Mouse (Mus musculus) testis, postnatal 14 days (tissue): ENCODE data around the gene Paf1.

Experiments
- DNase-seq: peaks from one replicate; pipeline ENCODE4 v3.0.0; 2021; ENCODE audit warnings: low spot score

The Paf1 gene

DNA sequence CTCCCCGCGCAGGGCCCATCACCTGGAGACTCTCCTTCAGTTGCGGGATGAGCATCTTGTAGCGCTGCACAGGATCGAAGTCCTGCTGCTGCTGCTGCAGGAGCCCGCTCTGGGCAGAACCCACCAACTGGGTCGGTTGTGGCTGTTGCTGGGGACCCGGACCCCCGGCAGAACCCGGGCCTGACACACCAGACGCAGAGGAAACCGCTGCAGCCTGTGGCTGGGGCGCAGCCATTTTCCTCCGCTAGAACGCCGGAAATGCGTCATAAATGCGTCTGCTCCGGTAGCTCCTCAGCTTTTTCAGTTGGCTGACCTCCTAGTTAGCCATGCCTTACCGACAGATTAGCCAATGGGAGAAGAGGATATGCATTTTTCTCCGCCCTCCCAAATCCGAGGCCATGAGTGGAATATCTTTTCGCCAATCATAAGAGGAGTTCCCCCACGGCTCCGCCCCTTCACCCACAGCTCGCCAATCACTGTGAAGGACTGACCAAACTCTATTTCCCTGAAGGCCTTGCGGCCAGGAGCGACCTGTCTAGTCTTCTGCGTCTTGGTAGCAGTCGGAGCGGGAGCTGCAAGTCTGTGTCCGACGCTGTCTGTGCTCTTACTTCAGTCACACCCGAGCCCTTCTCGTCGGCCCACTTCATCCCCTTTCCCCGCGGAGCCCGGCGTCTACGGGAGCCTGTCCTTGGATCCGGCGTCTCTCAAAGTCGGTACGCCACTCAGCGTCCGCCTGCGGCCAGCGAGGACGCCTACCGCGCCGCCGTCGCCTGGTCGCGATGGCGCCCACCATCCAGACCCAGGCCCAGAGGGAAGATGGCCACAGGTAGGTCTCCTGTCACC, at the start of gene Paf1, which contains the start of gene Med29:
Gene Paf1 (plus strand): TSS at position 523 of the 843 bp plus-strand sequence.
Gene Med29 (minus strand): TSS at position 280 of the 843 bp plus-strand sequence.
- peak; percentile 99 for DNase-seq

DNA sequence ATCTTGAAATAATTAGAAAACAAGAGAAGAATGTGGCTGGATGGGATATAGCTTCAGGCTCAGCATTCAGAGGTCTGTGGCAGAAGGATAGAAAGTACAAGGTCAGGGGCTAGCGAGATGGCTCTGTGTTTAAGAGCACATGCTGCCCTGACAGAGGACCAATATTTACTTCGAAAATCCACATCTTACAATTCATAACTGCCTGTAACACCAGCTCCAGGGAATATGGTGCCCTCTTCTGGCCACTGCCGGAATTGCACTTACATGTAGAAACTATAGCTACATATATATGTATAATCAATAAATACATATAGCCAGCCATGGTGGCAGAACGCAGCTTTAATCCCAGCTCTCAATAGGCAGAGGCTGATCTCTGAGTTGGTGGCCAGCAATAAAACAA, 48.1 kb upstream of the Paf1 start:
- no peak for DNase-seq

DNA sequence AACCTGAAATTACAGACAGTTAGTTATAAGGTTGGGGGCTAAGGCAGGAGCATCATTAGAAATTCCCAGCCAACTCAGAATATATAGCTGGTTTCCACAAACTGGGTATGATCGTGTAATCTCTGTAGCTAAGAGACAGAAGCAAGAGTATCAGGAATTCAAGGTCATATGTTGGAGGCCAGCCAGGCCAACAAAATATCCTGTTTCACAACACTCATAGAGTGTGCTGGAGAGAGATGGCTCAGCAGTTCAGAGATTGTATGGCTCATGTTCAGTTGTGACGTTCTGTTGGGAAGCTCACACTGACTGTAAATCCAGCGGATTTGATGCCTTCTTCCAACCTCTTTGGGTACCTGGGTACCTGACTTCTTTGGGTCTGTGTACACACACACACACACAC, 45.0 kb upstream of the Paf1 start:
- peak; percentile 49 for DNase-seq

DNA sequence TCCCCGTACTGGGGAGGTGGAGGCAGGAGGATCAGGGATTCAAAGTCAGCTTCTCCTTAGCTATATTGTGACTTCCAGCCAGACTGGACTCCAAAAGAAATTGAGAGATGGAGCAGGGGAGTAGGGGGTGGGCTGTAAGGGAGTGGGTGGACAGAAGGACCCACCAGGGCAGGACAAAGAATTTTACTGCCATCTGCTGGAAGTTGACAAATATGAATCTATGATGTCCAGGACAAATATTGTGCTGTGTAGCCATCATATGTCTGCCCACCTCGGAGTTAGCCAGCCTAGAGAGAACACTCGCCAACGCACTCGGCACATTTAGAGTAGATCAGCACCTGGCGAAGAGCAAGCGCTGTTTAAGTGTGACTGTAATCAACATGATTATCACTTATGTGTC, 44.1 kb upstream of the Paf1 start:
- no peak for DNase-seq

DNA sequence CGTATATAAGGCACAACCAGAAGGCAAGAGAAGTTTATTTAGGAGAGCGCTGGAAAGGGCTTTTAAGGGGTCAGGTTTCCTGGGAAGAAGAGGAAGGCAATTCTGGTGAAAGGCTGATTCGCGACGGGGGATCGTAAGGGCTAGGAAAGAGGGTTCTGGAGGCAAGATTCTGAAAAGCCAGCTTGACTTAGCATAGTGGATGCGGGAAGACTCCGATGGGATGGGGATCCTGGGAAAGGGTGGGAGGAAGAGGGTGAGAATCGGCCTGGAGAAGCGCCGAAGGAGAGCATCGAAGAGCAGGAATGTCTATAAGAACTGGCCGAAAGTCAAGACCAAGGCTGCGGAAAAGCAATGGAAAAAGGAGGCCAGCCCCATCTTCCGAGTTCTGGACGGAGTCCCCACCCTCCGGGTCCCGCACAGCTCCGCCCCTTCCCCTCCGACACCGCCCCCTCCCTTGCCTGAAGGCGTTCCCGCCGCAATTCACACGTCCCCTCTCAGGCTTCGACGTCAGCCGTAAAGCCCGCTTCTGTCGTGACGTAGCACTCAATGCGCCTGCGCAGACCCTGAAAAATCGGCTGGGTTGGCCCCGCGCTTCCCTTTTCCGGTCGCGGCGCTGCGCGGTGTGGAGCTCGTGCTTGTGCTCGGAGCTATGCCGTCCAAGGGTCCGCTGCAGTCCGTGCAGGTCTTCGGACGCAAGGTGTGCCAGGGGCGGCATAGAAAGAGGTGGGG, 42.4 kb upstream of the Paf1 start, which contains the start of gene Rps16:
Gene Rps16 (plus strand): TSS at position 498 of the 729 bp plus-strand sequence.
- DNase-seq, result peak; percentile 98

DNA sequence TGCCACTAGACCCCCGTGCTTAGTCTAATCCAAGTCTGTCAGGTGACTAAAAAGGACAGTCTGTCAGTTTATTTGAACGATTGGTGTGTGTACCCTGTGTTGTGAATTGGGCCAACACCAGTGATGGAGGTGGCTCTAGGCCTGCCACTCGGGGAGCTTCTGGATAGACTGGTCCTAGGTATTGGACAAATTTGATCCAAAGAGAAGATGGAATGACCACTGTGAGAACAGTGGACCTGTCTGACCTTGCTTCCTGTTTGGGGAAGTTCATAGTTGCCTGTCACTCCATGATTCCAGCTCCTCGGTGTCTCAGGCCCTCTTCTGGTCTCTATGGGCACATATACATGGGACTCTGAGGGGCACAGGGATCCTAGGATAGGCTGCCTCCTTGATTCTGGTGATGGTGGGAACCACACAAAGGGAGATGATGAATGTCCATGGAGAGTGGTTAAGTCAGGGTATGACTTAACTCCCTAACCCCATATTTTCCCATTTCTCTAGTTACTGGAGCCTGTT, 41.0 kb upstream of the Paf1 start:
- no peak for DNase-seq

DNA sequence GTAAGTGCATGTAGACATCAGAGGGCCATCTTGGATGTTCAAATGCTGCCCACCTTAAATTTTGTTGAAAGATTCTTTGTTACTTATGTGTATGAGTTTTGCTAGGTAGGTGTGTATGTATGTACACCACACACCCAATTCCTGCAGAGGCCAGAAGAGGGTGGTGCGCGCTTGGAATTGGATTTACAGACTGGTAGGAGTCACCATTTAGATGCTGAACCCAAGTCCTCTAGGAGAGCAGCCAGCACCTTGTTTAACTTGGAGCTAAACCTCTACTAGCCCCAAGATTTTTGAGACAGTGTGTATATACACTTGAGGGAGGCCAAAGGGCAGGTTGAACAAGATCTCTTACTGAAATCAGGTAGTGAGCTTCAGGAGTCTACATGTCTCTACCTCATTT, 39.5 kb upstream of the Paf1 start:
- DNase-seq, result no peak

DNA sequence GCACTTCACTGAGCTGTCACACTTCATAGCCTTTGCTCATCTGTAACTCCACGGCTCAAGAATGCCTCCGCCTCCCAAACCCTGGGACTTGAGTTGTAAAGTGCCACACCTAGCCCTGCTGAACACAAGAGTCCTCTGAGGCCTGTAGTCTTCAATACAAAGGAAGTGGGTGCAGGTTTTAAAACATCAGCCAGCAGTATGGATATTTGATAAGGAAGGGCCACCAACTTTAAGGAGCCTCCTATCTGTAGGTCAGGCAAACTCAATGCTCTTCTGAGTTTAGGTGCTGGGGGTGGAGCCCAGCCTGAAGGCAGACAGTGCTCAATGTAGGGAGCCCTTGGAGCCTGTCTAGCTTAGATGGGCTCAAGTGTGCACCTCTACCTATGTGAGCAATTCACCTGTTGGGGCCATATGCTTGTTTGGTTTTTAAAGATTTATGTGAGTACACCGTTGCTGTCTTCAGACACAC, 38.6 kb upstream of the Paf1 start:
- no peak for DNase-seq

DNA sequence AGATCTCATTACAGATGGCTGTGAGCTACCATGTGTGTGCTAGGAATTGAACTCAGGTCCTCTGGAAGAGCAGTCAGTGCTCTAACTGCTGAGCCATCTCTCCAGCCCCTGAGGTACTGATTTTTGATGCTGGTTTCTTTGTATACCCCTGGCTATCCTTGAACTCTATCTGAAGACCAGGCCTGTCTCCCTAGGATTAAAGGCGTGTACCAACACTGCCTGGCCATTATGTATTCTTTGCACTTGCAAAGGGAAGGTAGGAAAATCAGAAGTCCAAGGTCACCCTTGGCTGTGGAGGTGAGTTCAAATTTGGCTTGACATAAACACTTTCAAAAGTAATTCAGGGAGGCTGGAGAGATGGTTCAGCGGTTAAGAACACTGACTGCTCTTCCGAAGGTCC, 38.2 kb upstream of the Paf1 start:
- DNase-seq, result no peak

DNA sequence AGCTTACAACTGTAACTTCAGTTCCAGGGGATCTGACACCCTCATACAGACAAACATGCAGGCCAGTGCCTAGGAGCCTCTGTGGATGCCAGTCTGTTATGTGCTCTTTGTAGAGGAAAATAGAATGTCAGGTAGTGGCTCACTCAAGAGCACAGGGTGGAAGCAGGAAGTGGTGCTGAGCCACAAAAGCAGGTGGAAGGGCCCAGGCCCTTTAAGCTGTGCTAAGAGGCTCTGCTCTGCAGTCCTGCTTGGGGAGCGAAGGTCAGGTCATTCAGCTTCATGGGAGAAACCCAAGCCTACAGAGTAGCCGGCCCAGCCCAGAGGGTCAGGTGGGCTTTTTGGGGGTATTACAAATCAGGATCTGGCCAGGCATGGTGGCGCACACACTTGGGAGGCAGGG, 37.5 kb upstream of the Paf1 start:
- no peak for DNase-seq

DNA sequence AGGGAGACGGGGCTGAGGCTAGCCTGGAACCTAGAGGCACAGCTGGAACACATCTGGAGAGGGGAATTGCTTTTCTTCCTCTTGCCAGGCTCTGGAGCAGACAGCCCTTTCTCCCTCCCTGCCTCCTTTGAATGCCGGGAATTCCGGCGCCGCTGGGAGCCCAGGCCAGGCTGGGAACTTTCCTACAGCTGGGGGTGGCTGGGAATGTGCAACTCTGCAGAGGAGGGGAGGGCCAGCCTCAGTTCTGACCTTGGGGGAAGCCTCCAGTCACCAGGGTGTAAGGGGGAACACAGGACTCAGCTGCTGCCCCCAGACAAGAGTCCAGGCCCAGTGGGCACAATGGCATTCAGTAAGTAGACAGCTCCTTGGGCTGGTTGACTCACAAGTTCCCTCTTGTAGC, 35.8 kb upstream of the Paf1 start:
- DNase-seq, result peak; percentile 58

DNA sequence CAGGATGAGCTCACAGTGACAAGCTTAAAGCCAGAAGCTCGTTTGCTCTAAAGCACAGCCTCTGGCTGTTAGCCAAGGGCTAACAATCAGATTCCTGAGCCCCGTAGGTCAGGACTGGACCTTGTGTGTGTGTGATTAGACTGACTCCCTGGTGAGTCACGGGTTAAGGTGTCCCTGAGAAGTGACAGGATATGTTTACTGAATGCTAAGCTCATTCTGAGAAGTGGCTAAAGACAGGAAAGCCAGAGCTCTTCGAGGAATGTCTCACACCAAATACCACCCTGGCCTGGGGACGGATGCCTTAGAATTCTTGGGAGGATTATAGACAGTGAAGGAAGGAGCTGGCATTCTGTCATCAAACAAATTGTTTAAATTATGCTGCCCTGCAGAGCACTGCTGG, 34.8 kb upstream of the Paf1 start:
- no peak for DNase-seq

DNA sequence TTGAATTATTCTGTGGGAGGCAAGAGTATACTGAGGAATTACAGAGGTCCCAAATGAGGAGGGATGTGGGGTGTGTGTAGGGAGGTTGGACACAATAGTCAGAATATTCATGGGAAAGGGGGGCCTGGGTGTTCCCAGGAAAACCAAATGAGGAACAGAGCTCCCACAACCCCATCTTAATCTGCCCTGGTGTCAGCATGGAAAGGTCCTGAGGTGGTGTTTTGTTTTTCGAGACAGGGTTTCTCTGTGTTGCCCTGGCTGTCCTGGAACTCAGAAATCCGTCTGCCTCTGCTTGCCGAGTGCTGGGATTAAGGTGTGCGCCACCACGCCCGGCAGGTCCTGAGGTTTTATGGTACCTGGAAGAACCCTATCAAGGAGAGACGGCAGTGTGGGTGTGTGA, 34.3 kb upstream of the Paf1 start:
- no peak for DNase-seq

DNA sequence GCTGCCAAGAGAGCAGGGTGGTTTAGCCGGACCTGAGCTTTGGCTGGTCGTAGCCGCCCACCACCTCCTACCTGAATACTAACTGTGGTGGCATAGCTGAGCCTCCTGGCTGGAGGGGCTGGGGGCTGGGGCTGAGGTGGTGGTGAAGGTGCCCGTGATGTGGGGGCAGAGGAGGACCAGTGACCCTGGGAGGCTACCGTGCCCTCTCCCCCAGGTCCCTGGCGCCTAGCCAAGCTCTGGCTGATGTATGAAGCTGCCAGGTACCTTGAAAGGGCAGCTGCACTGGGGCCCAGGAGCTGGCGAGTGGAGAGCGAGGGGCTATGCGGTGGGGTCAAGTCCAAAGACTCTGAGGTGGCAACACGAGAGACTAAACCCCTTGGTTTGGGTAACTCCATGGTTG, 32.9 kb upstream of the Paf1 start:
- no peak for DNase-seq

DNA sequence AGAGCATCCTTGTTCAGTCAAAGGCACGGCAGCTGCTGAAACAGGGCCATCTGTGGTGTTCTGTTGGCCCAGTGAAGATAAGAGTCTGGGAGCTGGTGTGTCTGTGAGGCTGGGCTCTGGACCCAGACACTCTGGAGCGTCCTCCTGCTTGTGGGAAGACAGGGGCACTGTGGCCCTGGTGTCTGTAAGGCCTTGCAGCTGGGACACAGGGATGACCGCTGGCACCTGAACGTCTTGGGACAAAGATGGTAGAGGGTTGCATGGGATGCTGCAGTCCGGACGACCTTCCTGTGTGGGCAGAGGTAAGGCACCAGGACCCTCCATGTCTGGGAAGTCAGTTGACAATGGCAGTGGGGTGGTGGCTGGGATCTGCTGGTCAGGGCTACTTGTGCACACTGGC, 32.5 kb upstream of the Paf1 start:
- DNase-seq, result no peak

DNA sequence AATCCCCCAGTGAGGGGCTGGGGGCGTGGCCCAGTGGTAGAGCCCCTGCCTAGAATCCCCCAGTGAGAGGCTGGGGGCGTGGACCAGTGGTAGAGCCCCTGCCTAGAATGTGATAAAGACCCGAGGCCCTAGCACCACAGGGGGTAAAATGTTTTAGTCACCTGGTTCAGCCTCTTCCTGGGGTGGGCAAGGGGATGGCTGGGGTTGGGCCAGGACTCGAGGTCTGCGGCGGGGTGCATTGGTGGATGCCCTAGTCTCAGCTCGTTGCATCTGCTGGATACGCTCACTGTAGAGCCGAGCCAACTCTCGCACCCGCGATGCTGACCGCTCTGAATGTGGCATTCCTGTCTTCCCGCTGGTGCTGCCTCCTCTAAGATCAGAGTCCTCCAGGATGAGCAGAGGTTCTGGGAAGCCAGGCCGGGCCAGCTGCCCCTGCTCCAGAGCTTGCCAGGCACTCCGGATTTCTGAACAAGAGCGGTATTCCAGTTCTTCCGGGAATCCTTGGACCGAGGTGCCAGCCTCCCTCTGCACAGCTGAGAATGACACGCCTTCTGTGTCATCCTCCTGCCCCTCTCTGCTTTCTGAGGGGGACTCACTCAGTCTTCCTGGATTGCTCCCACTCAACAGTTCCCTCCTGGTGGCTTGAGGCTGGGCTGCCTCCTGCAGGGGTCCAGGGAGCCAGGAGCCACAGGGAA, 31.0 kb upstream of the Paf1 start:
- DNase-seq, result no peak

DNA sequence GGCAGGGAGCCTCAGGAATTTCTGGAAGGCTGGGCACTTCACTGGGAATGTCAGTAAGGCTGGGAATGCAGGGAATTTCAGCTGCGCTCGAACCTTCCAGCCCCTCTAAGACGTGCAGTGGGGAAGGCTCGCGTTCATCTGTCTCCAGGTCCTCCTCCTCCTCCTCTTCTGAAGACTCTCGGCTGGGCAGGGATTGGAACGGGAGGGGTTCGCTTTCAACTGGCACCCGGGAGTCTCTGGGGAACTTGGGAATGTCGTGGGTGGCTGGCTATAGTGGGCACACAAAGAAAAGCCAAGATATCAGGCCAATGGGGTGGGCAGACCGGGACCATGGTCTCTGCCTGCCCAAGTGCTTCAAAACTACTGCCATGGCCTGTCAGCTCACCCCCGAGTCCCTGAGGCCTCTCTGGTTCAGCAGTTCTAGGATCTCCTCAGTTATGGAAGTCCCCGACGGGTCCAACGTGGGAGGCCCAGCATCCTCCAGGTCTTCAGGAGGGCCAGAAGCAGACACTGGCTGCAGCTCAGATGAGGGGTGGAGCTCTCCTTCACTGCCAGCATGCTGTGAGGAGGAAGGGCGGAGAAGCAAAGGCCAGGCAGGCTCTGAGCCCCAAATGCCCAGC, 30.2 kb upstream of the Paf1 start:
- DNase-seq, result no peak

DNA sequence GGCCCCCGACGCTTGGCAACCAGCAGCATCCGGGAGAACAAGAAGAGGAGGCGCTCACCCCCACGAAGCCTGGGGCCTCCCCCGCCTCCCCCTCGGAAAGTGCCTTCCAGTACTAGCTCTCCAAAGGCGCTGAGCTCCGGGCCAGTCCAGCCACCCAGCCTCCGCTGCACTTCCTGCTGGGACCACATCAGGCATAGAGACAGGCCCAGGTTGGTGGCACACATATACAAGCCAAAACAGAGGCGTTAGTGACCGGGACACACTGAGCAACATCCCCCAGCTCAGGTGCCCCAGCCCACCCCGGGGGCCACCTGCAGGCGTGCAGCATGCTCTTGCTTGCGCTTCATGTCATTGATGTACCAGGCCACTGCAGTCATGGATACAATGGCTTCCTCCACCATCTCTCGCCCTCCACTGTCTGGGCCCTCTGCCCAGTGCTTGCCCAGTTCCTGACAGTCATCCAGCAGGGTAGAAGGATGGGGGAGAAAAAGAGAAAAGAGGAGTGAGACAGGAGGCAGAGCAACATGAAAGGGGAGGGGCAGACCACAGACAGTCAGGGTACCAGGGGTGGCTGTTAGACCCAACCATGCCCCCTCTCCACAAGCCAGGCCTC, 25.0 kb upstream of the Paf1 start:
- no peak for DNase-seq

DNA sequence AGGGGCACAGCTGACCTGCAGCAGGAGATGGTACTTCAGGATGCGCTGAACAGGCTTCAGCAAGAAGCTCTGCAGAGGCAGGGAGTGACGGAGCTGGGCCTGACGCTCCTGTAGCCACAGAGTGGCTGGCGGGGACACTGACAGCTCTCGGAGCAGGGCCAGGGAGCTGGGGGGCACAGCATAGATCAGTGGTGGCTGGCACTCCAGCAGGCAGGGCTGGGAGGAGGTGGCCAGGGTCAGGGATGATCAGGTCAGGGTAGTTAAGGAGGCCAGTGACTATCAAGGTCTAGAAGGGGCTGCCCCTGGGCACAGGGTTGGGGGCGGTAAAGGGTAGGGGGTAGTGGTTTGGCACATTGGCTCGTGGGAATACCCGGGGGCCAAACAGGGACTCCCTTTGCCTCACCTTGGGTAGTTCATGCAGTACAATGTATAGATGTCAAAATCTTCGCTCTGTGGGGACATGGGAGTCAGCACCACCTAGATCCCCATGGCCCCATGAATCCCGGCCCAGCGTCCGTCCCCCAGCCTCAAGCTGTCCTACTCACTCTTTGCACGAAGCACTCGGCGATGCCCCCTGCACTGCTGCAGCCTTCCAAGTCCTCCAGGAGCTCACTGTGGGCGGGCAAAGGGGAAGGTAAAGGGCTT, 24.4 kb upstream of the Paf1 start:
- no peak for DNase-seq

DNA sequence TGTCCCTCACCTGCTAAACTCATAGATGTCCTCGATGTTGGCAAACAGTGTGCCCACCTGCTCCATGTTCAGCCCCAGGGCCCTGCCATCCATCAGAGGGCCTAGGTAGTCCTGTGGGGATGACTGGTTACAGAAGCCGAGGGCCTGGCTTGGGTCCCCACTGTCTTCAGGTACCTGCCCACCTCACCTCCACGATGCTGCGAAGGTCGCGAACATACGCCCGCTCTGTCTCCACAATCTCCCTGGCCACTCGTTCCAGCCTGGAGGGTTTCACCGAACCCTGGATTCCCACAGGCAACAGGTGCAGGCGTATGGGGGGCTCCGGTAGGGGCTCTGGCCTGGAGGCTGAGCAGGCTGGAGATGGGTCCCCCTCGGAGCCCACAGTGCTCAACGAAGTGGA, 22.7 kb upstream of the Paf1 start:
- no peak for DNase-seq

DNA sequence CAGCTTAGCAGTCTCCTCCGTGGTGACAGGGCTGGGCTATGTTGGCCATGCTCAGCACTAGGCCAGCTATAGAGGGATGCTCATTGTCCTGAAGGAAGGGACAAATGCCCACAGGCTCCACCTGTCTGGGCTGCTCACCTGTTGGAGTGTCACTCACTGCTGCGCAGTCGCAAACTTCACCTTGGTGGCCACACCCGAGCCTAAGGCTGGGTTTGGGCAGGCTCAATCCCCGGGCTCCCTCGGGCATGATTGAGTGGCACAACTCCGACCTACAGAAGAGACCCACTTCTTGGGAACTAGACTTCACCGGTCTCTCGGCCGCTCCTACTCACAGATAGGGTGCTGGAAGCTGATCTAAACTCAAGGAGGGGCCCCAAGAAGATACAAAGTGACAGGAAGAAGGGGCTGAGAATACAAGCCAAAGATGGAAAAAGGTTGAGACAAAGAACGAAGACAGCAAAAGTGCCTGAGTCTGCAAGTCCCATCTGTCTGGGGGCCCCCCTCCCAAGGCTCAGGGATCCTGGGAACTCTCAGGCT, 21.7 kb upstream of the Paf1 start:
- no peak for DNase-seq
